Mouse (Mus musculus) CH12.LX (cell line): ENCODE measurements around the gene Flywch2.

Experiments
- CTCF ChIP-seq, 2 experiments: IDR thresholded peaks in 1 of 2; conservative IDR thresholded peaks in 1 of 2; 2 replicates each; pipeline ENCODE4 v1.5.1; 2011 to 2012; ENCODE audit warnings: low read depth in 2 of 2, low read length in 2 of 2, improper control_type of control experiment in 1 of 2, inconsistent platforms in 1 of 2, mild to moderate bottlenecking in 1 of 2, moderate library complexity in 1 of 2
- EP300 ChIP-seq: IDR thresholded peaks from 2 replicates; pipeline ENCODE4 v1.6.1; 2011; ENCODE audit warnings: low read length, improper control_type of control experiment
- JUND ChIP-seq: conservative IDR thresholded peaks from 2 replicates; pipeline ENCODE4 v1.6.1; 2011; ENCODE audit warnings: low read depth, low read length, improper control_type of control experiment
- MEF2A ChIP-seq: IDR thresholded peaks from 2 replicates; pipeline ENCODE4 v1.6.1; 2014; ENCODE audit warnings: low read depth, mild to moderate bottlenecking, inconsistent platforms, low read length, improper control_type of control experiment, borderline replicate concordance
- POLR2A ChIP-seq: IDR thresholded peaks from 2 replicates; pipeline ENCODE4 v1.6.1; 2011; ENCODE audit warnings: low read depth, mild to moderate bottlenecking, improper control_type of control experiment, low read length
- SMC3 ChIP-seq: IDR thresholded peaks from 2 replicates; pipeline ENCODE4 v1.6.1; 2011; ENCODE audit warnings: low read depth, low read length, improper control_type of control experiment
- TBP ChIP-seq: conservative IDR thresholded peaks from 2 replicates; pipeline ENCODE4 v1.6.1; 2011; ENCODE audit warnings: low read depth, low read length, improper control_type of control experiment
- TCF12 ChIP-seq: IDR thresholded peaks from 2 replicates; pipeline ENCODE4 v1.6.1; 2014; ENCODE audit warnings: low read depth, mild to moderate bottlenecking, inconsistent platforms, low read length, improper control_type of control experiment
- USF1 ChIP-seq: IDR thresholded peaks from 2 replicates; pipeline ENCODE4 v1.6.1; 2014; ENCODE audit warnings: low read depth, mild to moderate bottlenecking, inconsistent platforms, low read length, improper control_type of control experiment
- USF2 ChIP-seq: conservative IDR thresholded peaks from 2 replicates; pipeline ENCODE4 v1.6.1; 2011; ENCODE audit warnings: low read depth, low read length, improper control_type of control experiment

DNA sequence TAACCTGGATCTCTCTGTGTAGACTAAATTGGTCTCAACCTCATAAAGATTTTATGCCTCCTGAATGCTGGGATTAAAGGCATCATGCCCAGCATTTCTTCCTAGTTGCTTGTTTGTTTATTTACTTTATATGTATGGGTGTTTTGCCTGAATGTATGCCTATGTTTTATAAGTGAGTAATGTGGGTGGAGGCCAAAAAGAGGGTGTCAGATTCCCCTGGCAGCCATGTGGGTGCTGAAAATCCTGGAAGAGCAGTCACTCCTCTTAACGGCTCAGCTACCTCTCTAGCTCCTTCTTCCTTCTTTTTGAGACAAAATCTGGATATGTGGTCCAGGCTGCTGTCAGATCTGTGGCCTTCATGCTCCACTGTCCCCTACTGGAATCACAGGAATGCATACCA, 55.4 kb downstream of the Flywch2 start:
- TF ChIP-seq POLR2A (no peak), SMC3 (no peak), CTCF (conservative IDR thresholded peaks at IDR 0.05 in 1 of 2, IDR thresholded peaks at IDR 0.05 in 1 of 2; ENCODE audit: low read depth in 2 of 2, low read length in 2 of 2) (no peak), JUND (no peak), TCF12 (no peak), USF1 (no peak), MEF2A (no peak), TBP (no peak), USF2 (no peak), EP300 (no peak)
